Mouse (Mus musculus): ENCODE measurements around the gene Fads1. TPM values are rescaled to one million over a fixed set of nuclear protein-coding genes. Genes with fewer than 3 reads are reported as not detected.
"Not testable (repeated sequence)": the region's sequence is repeated elsewhere in the genome, so short reads cannot be mapped to it uniquely, and the experiment has no call there.

Gene Fads1
- total RNA-seq (2021): 10 to 100 TPM; 27.9 to 28.5 TPM
- long read RNA-seq, experiment 1, transcript Fads1-201 (12 exons, 3,460 nt): major isoform, 14 of 22 reads
- long read RNA-seq, experiment 1, partial matches to known transcripts: 4 of 22 reads
- long read RNA-seq, experiment 1, other reads (novel, unspliced or antisense): 4 of 22 reads
- long read RNA-seq, experiment 2, transcript Fads1-201 (12 exons, 3,460 nt): major isoform, 14 of 27 reads
- long read RNA-seq, experiment 2, partial matches to known transcripts: 7 of 27 reads
- long read RNA-seq, experiment 2, other reads (novel, unspliced or antisense): 6 of 27 reads

DNA sequence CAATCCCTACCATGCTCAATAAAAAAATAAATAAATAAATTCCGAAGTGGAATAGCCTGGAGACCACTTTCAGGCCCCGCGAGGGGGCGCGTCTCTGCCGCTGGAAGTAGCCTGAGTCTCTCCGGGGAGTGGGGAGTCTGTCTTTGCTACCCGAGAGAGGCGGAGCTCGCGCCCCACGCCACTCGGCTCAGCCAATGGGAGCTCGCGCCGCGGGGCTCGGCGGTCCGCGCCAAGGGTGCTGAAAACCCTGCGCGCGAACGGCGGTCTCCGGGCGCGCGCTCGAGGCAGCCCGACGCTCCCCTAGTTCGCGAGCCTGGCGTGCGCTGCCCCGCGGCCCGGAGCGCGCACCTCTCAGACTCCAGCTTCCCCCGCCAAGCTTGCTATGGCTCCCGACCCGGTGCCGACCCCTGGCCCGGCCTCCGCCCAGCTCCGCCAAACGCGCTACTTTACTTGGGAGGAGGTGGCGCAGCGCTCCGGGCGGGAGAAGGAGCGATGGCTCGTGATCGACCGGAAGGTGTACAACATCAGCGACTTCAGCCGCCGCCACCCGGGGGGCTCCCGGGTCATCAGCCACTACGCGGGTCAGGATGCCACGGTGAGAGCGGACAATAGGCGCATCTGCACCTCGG, at the start of gene Fads1:
Fads1 (plus strand) TSS at position 219 of the 629 bp plus-strand sequence.
- peak; percentile 89 for DNase-seq

DNA sequence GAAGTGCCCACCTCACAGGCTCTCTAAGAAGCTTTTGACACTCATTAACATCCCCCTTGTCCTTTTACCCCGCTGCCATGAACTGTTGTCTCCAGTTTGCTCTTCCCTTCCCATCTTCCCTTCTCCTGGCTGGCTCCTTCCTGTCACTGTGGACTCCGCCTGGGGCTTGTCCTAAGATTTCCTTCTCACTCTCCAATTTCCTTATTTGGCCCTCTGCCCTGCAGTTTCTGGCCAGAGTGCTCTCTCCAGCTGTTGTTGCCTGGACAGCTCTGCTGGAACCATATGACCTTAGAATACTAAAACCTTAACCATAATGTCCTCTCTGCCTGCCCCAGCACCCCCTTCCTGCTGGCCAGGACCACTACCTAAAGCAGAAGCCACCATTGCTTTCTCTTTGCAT, 48.0 kb upstream of the Fads1 start:
- peak; percentile 72 for DNase-seq

DNA sequence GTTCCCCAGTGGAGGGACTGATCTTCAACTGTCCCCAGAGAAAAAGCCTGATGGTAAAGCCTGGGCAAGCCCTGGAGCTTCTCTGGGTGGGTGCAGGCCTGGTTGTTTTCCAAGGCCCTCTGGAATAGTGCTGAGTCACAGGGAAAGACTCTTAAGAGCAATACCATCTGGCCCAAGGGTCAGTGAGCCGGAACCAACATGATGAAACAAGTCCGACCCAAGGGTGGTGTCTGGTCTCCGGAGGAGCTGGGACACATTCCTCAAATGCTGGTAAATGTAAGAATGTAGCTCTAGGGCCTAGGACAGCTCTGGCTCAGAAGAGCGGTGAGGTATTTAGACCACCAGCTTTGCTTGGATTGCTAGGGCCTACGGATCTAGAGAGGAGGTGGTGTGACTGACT, 45.3 kb upstream of the Fads1 start:
- no peak for DNase-seq

DNA sequence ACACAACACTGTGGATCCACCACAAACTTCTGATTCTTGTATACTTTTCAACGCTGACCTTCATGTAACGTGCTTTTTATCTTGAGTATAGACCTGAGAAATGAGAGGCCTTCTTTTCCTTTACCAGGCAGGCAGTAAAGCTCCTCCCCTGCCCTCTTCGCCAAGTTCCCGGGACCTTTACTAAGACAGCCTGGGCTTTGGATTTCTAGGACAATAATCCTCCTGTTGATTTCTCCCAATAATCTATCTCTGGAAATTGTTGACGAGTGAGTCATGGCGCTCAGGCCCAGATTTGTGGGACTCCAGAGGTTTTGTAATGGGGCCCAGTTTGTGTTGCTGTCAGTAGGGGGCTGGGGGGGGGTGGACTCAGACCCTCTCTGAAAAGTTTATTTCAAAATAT, 43.0 kb upstream of the Fads1 start:
- no peak for DNase-seq

DNA sequence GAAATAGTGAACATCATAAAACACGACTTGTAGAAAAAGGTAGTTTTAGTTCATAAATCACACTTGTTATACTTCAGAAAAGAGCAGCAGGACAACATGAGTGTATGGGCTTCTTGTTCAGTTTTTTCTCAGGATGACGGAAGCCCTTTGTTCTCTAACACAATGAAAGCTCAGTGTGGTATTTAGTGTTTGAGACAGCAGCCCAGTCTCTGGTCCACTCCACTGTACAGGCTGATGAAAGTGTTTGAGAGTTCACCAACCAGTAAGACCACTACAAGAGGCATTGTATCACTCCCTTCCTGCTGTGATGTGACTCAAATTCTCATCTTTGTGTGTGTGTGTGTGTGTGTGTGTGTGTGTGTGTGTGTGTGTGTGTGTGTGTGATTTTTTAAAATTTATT, 39.0 kb upstream of the Fads1 start:
- DNase-seq: no peak

DNA sequence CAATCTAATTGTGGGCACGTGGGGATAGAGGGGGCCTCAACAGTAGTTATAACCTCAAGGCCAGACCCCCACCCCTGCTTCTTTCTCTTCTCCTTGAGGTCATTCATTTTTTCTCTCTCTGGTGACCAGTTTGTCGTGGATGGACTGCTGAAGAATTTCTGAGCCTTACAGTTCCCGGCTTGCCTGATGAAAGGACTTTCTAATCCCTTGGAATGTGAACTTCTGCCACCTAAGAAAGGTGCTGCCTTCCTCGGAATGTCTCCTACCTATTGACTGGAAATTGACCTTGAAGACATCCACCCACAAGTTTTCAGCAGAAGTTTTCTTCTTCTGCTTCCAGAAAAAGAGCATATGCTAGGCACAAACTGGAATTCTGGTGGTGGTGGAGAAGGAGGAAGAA, 38.2 kb upstream of the Fads1 start:
- no peak for DNase-seq

DNA sequence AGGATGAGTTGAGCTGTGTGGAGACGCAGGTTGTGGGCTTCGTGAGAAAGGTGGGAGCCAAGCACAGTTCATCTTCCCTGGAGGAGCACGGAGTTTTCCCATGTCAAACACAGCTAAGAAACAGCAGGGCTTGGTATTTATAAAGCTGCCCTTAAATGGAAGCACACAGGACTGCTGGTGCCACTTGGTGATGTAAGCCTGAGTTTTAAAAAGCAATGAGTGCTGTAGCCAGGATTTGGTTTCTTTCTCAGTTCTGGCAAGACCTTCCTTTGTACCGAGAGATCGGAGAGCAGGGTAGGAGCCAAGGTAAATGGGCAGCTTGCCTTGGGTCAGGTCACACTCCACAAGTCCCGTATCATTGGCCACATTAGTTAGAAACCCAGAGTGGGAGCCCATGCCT, 34.1 kb upstream of the Fads1 start:
- no peak for DNase-seq

DNA sequence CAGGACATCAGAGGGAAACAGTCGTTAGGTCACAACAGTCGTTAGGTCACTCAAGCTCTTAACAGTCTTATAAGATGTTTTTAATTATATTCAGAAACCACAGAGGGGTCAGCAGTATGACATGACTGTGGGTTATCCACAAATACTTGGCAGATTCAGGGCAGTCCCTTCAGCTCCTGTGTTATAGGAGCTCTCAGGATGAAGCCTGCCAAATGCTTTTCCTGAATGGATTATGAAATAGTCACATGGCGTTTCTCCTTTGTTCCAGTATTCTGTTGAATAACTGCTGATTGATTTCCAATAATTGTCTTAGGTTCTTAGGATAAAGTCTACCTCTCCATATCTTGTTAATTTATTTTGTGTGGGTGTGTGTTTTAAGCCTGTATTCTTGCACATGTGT, 33.5 kb upstream of the Fads1 start:
- no peak for DNase-seq

DNA sequence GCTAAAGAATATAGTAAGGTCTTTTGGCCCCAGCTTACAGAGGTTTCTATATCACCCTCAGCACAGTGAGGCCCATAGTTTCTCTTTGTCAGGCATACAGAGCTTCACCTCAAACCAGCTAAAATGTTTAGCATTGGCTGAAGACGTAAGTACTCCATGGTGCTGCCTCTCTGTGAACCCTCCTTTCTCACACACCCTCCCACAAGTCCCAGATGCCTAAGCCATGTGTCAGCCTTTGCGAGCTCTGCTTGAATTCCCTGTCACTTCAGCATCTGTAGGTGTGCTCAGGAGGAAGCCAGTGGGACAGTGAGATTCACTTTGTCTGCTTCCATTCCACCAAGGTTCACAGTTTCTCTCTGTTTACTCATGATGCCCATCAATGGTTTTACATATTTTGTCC, 25.0 kb upstream of the Fads1 start:
- DNase-seq: no peak

DNA sequence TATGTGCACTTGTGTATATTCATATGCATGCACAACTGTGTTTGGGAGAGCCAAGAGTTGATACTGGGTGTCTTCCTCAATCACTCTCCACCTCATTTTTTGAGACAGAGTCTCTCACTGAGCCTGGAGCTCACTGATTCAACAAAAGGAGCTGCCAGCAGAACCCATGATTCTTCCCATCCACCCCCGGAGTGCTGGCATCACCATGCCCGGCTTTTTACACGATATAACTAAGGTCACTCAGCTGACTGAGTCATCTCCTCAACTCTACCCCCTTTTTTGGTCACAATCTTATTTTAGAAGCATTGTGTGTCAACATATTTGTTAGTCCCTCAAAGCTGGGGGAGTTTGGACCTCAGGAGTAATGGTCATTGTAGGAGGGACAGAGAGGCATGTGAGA, 18.8 kb upstream of the Fads1 start:
- no peak for DNase-seq

DNA sequence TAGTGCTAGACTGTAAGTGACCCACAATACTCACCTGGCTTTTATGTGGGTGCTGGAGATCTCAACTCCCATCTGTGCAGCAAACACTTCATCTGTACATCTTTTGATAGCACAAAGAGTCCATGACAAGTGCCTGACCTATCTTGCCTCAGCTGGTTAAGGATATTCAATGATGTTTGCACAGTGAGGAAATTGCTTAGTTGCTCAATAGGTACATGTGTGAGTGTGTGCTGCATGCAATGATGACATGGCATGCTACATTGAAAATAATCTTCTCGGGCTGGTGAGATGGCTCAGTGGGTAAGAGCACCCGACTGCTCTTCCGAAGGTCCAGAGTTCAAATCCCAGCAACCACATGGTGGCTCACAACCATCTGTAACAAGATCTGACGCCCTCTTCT, 16.8 kb upstream of the Fads1 start:
- DNase-seq: not testable (repeated sequence)

DNA sequence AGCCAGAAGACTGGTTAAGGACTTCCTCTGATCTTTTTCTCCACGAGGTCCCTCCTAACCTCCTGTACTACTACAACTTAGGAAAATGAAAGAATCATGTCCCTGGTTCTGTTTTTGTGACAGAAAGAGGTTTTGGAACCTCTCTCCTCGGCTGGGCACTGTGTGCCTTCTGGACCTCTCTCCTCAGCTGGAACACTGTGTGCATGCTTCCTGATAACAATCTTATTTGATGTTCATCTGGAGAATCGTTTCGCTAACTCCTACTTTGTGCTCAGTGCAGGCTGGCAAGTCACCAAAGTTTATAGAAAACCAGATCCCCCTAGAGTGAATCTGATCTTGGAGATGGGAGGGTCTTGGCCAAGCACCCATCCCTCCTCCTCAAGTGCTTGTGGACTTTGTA, 15.6 kb upstream of the Fads1 start:
- DNase-seq: no peak

DNA sequence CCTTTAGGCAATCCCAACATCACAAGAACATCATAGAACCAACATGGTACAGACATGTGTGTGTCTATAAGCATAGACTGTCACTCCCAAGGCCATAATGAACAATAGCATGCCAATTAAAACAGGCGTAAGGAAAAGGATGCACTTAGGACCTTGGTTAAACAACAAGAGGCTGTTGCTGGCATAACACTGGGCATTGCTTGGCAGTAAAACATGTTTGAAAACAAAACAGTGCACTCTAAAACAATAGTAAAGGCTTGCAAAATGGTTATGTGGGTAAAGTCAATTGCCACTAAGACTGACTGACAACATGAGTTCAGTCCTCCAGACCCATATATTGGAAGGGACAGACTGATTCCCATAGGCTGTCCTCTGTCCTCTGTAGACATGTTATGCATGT, 14.7 kb upstream of the Fads1 start:
- DNase-seq: no peak

DNA sequence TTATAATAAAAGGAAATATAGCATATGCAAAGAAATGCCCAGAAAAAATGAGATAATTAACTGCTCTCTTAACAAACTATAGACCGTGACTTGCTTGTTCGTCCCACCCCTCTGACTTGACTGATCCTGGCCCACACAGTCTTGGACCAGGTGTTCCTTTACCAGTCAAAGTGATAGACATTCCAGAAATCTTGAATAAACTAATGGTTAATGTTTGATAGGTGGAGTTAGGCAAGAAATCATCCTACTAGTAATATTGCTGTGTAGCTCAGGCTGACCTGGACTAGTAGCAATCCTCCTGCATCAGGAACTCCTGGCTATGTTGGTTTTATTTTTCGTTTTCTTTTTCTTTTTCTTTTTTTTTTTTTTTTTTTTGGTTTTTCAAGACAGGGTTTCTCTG, 14.2 kb upstream of the Fads1 start:
- DNase-seq: no peak

DNA sequence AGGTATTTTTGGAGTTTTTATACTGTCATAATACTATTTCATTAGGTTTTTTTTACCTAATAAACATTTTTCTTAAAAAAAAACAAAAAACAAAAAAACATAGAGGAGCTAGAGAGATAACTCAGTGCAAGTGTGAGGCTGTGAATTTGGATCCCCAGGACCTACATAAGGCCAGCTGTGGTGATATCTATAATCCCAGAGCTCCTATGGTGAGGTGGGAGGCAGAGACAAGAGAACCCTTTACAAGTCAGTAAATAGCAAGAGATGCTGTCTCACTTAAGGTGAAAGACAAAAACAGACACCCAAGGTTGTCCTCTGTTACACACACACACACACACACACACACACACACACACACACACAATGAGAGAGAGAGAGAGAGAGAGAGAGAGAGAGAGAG, 13.5 kb upstream of the Fads1 start:
- no peak for DNase-seq

DNA sequence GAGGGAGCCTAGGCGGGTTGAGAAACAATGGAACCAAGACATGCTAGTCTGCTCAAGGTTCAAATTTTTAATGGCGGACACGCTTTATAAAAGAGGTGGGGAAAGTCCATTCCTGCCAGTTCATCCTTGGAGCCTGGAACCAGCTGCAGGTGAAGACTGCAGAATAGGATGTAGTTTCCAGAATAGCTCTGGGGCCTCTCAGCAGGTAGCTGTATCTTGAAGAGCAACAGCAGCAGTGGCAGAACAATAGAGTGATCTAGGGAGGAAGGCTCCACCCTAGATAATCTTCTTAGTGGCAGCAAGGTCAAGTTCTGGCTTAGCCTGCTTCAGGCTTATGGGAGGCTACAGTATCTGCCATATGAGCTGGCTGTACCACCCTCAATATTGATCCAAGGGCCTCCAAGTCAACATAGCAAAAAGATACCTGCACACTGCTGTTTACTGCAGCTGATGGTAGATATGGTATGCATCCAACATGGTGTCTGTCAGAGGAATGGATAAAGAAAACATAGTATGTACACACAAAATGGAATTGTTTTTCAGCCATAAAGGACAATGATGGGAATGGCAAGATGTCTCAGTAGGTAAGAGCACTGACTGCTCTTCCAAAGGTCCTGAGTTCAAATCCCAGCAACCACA, 12.9 kb upstream of the Fads1 start:
- DNase-seq: not testable (repeated sequence)

DNA sequence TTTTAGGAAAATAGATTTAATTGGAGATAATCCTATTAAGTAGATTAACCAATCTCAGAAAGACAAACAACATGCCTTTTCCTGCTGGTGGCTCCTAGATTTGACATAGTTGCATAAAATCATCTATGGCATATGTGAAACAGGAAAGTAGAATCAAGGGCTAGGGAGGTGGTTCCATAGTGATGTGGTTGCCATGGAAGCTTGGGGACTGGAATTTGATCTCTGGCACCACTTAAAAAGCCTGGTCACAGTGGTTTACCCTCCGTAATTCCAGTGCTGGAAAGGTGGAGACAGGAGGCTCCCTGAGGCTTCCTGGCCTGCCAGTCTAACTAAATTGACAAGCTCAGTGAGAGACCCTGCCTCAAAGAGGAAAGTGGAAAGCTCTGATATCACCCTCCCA, 12.2 kb upstream of the Fads1 start:
- no peak for DNase-seq

DNA sequence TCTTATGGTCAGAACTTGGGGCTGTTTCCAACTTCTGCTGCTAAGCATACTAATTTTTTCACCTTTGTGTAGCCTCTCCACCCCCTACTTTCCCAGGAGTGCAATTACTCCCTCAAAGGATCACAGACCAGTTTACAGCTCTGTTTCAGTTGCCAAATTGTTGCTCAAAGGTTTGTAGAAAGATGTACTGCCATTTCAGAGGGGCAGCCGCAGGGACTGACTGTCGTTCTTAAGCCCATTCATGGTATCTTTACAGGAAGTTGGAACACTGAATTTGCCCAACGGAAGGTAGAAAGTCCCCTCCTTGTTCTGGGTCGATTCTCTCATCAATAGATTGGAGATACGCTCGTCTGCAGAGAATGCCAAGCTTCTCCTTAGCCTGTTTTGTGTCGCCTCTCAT, 11.3 kb upstream of the Fads1 start:
- DNase-seq: no peak

DNA sequence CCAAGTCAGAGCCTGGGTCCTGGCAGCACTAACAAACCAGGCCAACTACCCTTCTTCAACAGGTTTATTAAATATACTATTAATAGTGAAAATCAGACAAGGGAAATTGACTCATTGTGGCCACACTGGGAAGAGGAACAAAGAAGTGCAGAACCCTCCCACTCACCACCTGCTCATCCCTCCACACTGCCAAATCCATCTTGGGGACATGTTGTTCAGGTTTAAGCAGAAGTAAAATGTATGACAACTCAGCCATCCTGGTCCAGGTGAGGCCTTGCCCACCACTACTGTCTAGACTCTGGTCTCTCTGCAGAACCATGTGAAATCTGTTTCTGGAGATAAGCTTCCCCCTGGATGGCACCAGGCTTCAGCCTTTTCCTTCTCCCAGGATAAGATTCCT, 10.8 kb upstream of the Fads1 start:
- DNase-seq: no peak

DNA sequence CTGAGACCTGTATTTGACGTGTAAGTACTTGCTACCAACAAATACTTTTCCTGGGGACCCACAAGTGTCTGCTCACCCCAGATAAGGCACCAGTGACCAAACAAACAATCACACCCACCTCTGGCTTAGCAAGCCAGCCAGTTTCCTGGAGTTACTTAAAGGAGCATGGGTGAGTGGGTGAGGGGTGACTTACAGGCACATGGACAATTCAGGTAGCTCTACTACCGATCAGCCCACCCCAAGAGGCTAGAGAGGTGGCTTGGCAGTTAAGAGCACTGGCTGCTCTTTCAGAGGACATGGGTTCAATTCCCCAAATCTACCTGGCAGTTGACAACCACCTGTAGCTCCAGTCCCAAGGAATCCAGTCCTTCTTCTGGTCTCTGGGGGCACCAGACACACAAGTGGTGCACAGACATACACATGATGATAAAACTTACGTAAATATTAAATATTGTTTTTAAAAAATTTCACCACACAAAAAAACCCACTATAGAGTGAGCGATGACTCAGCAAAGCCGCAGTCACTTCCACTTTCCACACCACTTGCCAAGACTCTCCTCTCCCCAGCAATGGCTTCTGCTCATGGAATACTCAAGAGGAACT, 9.5 kb upstream of the Fads1 start:
- no peak for DNase-seq

DNA sequence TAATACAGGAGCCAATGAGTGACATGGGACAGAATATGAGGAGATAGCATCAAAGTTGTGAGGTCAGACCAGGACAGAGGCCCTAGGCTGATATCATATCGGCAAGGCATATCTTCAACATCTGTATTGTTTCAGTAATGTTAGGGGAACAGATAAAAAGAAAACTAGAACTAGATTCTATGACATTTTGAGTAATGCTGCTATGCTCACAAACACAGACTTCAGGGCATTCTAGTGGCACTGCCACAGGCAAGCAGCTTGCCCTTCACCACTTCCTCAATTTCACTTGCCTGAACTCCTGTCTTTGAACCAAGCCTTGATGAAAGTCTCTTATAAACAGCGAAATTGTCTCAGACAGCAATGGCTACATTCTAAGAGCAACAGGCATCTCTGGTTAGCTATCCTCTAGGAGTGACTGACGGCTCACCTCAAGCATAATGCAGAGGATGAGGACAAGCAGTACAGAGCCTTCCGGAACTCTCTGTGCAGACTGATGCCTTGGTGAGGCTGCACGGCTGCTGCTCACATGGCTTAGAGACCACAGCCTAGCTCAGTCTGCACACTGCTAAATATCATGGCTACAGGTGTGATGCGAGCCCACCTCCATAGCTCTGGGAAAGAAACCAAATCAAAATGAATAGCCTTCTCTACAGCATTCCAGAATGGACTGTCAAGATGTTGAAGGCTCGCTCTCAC, 8.7 kb upstream of the Fads1 start:
- DNase-seq: no peak

DNA sequence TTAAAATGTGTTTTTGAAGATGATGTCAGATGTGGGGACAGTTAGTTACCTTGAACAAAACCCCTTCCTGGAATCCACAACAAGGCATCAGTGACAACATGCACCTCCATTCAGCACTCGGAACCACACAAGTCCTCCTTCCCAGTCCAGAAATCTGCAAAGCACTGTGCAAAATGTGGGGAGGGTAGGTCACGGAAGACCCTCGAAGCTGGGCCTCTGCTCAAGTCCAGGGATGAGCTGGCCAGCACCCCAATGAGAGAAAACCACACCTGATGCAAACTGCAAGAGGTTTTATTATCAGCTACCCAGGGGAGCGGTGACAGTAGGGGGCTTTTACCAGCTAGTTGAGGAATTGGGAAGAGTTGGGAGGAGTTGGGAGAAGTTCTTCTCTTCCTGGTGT, 7.7 kb upstream of the Fads1 start:
- no peak for DNase-seq

DNA sequence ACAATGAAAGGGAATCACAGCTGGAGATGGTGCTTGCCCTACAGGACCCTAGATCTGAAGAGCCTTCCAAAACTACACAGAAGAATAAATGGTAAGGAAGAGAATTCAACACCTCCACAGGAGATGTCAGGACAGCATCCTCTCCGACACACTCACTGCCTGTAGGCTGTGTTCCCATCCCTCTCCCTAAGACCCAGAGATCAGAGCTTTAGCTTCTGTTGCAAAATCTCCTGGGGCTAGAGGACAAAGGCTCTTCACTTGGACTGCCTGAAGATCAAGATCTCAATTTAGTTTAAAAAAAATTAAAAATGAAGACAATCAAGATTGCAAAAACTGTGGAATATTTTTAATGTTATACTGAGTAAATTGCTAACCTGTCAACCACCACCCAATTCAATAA, 6.2 kb upstream of the Fads1 start:
- DNase-seq: no peak
